Mouse (Mus musculus): ENCODE data around the gene Smpd4.

DNA sequence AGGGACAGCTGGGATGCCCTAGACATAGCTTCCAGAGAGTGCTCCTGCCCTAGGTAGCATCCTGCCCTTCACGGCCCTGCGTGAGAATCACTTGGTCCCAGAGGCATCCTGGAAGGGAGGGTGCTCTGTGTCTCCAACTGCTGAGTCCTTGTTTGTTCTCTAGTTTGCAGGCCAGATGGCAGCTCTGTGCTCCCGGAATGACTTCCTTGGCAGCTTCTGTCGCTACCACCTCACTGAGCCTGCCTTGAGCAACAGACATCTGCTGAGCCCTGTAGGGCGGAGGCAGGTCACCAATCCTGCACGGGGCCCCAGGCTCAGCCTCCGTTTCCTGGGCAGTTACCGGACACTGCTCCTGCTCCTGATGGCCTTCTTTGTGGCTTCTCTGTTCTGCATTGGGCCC lies 23.2 kb downstream of the Smpd4 start:
- TF ChIP-seq CTCF (IDR thresholded peaks at IDR 0.05; ENCODE audit: low read depth, low read length) (no peak), GATA1 (IDR thresholded peaks at IDR 0.05; ENCODE audit: borderline replicate concordance, low read length) (no peak), TAL1 (conservative IDR thresholded peaks at IDR 0.05; ENCODE audit: low read depth, low read length) (no peak)
